Mouse (Mus musculus) megakaryocyte, adult 5-6 weeks (primary cell): ENCODE measurements around the gene Cdc42se1. TPM values are rescaled to one million over a fixed set of nuclear protein-coding genes. Genes with fewer than 3 reads are reported as not detected.
"Not testable (repeated sequence)": the region's sequence is repeated elsewhere in the genome, so short reads cannot be mapped to it uniquely, and the experiment has no call there.

Experiments
- ATAC-seq: 2 replicates; pipeline ENCODE4 v1.8.0; 2016; ENCODE audit warnings: mild to moderate bottlenecking, inconsistent platforms; ENCODE audit not compliant: poor library complexity, severe bottlenecking
- total RNA-seq, 2 experiments: library from RNA; stranded (forward) in 1 of 2; stranded (reverse) in 1 of 2; fragments of 153-499, 151-499 nt in 1 of 2; fragments of 221-1000, 200-1000 nt in 1 of 2; gene quantifications; 2 replicates each; pipeline versions ENCODE4 v1.2.3 to v1.2.4; 2015 to 2017

Cdc42se1 gene
- total RNA-seq (2015) (131 and 142 TPM in 2 replicates), total RNA-seq (2017) (151 TPM in 2 replicates)

DNA sequence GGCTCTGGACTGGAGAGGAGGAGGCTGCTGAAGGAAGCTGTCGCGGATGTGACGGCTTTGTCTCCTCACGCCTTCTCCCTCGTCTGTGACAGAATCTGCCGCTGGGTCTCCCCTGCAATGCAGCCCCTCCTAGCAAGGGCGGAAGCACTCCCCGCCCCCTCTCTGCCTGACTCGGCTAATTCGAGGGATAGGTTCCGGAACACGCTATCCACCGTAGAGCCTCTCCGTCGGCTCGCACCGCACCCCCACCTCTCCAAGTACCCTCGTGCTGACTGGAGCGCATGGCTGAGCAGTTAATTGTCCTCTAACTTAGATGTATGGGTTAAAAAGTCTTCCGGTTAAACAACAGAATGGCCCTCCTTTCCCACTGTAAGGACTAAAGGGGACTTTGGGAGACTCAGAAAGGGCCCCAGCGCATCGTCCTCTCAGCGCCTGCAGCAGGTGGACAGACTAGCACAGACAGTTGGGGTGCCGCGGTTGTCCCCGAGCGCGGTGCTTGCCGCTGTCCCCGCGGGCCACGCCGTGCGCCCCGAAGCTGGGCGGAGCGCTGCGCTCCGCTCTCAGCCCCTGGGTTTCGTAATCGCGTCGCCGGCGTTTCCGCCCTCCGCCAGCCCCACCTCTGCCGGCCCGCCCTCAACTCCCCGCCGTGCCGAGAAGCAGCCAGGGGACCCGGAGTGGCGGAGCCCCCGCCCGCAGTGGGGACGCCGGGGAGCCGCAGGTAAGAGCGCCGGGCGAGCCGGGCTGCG, at the start of gene Cdc42se1:
Gene Cdc42se1, plus strand, starts transcription at position 585 of the 746 bp plus-strand sequence.
- peak; percentile 81 for ATAC-seq

DNA sequence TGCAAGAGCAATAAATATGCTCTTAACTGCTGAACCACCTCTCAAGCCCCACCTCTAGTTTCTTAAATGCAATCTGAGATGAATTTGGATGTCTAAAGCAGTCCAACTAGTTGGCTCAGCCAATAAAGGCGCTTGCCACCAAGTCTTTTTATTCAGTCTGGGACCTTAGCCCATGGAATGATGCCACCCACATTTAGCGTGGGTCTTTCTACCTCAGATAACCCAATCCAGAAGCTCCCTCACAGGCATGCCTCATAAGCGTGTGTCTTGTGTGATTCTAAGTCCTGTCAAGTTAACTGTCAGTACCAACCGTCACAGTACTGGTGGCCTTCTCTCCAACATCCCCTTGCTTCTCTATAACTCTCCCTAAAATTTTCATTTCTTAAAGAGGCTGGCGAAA, 49.6 kb upstream of the Cdc42se1 start:
- no peak for ATAC-seq

DNA sequence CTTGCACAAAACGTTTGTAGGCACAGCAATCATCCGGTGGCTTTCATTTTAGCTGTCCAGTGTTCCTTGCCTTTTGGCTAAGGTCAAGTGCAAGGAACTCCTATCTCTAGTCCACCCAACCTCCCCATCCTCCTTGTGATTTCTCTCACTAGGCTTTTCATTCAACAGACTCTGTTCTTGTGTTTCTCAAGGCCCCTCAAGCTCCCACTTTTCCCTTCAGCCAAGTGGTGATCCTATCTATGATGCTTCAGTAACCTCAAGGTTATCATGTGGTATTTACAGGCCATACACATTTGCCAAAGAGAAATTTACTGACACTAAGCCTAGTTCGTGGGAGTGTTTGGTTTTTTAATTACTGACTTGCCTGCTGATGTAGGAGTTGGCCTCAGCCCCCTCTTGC, 48.6 kb upstream of the Cdc42se1 start:
- ATAC-seq = no peak

DNA sequence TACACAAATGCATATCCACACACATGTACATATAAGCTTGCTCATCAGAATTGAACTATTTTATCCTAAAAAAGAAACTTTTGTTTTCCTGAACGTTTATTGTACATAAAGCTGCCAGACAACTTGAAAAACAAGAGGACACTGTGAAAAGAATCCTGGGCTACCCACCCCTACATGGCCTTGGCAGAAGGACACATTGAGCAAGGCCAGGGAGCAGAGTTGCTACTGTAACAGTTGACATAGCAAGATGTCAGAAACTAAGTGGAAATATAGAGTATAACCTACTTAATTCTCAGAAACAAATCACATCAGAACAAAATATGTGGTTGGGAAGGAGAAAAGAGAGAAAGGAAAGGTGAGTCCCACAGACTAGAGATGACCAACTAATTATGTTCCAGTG, 46.7 kb upstream of the Cdc42se1 start:
- ATAC-seq = no peak

DNA sequence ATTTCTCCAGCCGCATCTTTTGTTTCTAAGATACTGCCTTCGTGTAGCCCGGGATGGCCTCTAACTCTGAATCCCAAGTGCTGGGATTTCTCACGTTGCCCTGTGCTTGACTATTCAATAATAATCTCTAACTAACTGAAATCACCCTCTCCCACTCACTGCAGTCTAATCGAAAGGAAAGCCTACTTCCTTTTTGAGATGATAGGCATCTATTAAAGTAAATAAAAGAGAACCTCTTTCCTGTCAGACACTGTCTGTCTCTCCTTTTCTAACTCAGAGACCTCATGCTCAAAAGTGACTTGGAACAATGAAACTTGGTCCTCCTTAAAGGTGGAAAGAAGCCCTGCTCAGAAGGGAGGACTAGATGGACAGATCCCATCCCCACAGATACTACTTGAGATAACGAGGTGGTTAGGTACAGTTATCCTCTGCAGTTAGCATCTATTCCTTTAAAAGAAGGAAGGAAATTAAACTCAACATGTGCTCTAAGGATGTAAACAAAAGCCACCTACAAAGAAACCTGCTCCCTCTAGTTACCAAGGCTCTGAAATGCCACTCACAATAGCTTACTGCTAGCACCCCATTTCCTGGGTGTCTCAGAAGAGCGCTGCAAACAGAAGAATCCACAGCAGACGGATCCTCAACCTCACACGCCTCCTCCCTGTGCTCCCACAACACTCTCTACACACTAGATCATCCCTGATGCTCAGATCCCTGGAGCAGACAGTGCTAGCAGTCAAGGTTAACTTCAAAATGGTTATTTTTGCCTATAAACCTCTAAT, 43.5 kb upstream of the Cdc42se1 start:
- no peak for ATAC-seq

DNA sequence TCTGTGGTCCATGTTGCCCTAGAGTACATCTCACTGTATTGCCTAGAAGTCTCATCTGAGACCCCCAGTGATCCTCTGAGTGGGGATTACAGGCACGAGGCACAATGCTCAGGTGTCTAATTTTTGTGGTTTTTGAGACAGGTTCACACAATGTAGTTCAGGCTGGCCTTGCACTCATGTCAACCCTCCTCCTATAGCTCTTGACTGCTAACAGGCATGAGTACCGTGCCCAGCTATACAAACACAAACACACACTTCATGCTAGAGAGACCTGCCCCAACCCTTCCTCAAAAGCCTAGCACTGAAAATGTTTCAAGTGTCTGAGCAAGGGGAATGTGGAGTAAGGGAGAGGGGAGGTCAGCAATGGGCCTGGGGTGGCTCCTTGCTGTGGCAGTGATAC, 42.4 kb upstream of the Cdc42se1 start:
- no peak for ATAC-seq

DNA sequence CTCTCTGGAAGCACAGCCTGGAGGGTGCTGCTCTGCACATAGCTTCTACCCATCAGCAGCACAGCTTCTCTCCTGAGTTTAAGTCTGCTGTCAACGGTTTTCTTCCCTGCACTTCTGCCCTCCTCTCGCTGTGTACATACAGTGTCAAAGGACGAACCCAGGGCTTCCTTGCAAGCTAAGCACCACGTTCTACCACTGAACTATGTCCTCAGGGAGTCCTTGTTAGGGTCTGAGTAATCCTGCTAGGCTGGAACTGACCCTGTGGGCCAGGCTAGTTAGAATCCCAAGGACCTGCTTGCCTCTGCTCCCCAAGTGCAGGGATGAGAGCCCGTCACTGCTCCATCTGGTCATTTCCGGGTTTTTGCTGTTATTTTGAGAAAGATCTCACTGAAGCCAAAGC, 41.6 kb upstream of the Cdc42se1 start:
- ATAC-seq = no peak

DNA sequence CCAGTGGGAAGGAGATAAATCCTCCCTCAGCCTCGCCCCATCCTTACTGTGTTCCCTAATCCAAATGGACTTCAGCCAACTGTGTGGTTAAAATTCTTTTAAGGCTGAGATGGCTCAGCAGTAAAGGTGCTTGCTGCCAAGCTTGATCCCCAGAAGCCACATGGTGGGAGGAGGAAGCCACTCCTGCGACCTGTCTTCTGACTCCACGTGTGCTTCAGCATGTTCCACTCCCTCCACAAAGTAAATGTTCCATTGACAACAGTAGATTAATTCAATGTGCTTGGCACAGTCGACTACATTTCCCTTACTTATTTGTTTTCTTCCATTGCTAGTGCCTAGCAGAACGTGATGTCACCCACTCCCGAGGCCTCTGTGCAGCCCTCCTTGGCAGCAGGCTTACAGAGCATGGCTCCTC, 33.8 kb upstream of the Cdc42se1 start:
- ATAC-seq = no peak

DNA sequence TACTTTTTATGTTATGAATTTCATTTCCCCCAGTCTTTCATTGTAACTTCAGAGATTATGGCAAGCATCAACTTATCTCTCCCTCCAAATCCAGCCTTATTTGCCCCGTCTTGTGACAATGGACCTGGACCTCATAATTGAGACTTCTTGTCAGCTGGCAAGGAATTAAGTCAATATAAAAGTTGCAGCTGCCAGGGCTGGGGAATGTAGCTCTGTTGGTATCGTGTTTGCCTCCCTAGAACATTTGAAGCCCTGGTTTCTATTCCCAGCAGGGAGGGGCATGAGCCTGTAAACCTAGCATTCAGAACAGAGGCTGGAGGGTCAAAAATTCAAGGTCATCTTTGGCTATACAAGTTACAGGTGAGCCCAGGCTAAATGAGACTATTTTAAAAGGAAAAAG, 32.8 kb upstream of the Cdc42se1 start:
- no peak for ATAC-seq

DNA sequence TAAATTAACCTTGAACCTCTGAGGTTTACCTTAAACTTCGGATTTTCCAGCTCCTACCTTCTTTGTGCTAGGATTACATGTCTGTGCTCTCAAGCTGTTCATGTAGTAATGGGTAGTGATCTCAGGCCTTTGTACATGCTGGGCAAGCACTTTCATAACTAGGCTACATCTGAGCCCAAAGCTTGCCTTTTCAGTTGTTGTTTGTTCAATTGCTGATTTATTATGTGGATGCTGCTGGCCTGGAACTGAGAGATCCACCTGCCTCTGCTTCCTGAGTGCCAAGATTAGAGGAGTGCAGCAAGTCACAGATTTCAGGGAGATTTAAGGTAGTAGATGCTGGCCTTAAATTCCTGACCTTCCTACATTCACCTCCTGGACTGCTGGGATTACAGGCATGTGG, 29.4 kb upstream of the Cdc42se1 start:
- ATAC-seq = no peak

DNA sequence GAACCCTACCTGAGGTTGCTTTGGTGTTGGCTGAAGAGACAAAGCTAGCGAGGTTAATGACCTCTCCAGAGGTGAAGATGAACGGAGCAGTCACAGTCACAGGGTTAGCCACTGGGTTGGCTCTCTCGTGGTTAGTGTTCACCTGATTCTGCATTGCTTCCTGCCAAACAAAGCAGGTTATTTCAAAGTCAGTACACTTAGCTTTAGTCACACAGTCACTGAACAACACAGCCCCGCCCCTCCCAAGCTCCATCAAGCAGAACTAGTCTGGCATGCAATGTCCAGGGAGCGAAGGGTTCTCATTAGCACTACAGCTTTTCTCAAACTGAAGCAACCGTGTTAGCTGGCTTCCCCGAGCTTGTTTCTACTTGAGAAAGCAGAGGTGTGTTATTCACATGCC, 28.4 kb upstream of the Cdc42se1 start:
- no peak for ATAC-seq

DNA sequence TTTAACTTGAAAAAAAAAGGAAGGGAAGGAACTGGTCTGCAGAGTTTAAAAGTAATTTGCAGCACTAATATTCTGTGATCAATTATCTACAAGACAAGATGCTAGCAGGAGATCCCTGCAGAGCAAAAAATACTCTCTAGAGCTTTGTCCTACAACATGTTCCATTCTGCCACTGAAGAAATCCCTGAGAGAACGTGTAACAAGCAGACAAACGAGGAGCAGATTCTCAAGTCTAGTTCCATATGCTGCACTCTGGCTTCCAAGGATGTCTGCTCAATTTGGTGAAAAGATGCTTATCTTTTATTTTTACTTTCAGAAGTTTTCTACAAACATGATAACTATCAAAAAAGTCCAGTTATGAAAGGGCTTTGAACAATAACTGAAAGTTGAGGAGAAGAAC, 28.0 kb upstream of the Cdc42se1 start:
- ATAC-seq = no peak

DNA sequence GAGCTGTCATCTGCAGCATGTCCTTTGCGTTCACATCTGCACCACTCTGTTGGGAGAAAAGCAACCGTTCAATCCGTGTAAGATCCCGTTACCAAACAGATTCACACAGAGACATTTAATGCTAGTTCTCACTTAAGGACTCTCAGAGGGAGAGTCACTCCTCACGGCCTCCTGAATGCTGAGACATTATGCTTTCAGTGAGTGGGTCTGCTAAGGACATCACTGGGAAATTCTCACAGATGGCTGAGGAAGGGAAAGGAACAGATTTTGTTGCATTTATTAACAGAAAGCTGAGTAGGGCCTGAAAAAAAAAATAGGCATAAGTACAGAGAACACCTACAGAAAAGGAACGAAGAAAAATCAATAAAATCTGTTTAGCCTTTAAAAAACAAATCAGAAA, 24.7 kb upstream of the Cdc42se1 start:
- no peak for ATAC-seq

DNA sequence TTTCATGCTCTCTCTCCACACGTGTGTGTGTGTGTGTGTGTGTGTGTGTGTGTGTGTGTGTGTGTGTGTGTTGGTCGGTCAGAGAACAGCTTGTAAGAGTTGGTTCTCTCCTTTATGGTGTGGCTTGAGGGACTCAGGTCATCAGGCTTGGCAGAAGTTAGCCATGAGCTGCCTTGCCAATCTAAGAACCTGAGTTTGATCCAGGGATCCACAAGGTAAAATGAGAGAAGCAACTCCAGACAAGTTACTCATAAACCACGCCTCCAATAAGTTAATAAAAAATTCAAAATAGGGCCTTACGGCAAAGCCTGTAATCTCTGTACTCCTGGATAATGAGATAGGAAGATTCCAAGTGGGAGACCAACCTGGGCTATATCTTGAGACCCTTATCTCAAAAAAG, 20.2 kb upstream of the Cdc42se1 start:
- no peak for ATAC-seq

DNA sequence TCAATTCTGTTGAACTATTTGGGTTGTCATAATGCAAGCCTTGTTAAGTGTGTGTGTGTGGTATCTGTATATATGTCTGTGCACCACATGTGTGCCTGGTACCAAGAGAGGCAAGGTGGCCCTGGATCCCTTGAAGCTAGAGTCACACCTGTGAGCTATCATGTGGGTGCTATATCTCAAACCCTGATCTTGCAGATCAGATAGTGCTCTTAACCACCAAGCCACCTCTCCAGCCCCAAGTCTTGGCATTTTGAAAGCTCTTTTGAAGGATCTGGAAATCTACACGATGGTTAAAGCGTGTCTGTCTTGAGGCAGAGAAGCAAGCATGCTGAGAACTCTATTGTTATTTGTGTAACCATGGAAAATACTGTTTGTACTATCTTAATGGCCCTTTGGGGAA, 17.9 kb upstream of the Cdc42se1 start:
- ATAC-seq = no peak

DNA sequence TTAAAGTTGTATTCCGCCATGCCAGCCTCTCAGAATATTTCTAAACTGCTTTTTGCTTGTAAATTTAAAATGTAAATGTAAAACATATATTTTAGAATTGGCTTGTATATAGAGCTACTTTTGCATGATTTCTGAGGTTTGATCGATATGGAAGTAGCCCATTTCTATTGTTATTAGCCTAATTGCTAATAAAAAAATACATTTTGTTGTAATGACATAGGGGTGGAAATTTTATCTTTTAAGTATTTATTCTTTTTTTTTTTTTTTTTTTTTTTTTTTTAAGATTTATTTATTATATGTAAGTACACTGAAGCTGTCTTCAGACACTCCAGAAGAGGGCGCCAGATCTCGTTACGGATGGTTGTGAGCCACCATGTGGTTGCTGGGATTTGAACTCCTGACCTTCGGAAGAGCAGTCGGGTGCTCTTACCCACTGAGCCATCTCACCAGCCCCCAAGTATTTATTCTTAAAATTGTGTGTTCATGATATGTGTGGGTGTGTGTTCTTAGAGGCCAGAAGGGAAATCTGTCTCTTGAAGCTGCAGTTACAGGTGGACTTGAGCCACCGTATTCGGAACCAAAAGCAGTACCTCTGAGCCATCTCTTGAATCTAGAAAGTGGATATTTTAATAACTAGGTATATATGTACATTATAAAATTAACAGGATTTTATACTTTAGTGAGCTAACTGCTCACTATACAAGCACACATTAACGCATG, 15.5 kb upstream of the Cdc42se1 start:
- ATAC-seq = not testable (repeated sequence)

DNA sequence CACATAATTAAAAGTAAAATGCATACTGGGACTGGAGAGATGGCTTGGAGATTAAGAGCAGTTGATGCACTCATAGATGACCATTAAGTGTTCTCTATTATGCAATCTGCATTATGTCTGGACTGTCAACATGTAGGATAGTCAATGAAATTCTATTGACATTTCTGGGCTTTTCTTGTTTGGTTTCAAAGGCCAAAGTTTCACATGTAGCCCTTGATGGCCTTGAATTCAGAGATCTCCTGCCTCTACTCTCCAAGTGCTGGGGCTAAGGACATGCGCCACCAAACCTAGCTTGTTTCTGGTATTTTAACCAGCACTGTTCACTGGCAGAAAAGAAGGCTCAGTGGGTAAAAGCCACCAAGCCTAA, 14.9 kb upstream of the Cdc42se1 start:
- ATAC-seq = no peak

DNA sequence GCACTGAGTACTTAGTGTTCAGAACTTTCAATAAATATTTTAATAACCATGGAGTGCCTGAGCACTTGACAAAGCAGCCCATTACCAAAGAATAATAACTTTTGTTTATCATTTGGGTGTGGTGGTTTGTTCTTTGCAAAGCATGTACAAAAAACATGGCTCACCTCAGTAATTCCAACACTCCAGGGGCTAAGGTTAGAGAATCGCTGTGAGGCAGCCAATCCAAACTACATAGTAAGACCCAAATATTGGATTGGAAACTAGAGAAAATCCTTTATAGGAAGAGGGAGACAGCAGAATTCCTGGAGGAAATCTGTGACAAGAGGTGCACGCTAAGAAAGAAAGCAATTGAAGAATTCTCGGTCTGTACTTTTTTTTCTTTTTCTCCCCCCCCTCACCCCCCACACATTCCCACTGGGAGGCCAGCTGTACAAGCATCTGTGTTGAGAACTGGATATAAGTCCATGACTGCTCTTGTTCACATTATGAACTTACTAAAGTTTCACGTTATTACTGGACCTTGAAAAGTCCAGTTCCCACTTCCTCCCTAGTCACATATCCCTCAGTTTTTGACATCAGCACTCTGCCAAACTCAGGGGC, 11.8 kb upstream of the Cdc42se1 start:
- 0 out of 2 replicates have a peak, but pooled peaks have one; percentile 1 for ATAC-seq

DNA sequence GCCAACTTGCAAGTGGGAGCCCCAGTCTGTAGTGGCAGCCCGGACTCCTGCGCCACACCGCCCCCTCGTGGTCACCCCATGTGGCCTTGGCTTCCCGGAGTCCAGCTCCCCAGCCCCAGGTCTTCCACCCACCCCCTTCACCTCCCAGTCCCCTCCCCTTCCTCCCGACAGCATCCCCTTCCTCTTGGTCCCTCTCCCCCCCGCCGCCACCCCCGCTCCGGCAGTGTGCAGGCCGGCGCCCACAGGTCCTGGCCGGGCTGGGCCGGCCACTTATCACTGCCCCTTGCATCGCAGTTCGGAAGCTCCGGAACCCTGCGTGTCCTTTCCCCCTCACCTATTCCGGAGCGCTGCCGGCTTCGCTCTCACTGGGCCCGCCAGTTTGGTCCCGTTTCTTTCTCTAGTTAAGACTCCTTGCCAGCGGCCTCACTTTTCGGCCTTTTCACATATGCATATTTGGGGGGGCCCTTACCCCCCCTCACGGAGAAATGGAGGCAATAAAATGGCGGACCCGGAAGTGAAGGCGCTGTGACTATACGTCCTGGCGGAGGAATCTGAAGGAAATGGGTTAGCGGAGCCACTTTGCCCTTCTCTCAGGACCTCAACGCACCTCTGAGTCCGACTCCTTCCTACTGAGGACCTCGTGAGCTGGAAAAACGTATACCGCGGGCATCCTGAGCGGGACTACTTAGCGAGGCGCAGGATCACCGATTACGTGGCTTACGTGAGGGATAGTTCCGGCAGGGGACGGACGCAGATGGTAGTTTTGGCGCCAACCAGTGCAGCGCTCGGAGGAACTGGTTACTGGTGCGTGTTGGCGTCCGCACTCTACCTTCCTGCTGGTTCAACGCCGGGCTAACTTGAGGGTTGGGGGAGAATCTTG, 11.0 kb upstream of the Cdc42se1 start, which contains the start of gene Gabpb2:
Gene Gabpb2, minus strand, starts transcription at position 662 of the 880 bp plus-strand sequence.
- peak; percentile 88 for ATAC-seq

DNA sequence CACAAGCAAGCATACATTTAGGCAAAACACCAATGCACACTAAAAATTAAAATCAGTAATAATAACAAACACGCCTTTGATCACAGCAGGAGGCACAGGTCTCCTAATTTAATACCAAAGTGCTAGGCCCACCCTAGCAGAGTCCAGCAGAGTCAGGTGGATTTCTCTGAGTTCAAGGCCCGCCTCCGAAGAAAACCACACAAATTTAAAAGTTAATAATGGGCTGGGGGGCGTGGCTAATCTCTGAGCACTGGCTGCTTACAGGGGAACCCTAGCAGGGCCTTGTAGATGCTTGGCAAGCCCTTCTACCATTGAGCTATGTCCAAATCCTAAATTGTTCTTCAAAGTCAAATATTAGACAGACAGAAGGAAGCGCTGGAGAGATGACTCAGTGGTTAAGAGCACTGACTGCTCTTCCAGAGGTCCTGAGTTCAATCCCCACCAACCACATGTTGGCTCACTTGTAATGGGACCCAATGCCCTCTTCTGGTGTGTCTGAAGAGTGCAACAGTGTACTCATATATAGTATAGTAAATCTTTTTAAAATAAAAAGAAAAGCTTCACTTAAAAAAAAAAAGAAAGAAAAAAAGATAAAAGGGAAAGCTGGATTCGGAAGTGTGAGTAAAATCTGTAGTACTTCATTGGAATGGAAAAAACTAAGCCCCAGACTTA, 9.9 kb upstream of the Cdc42se1 start:
- ATAC-seq = no peak
